Mouse (Mus musculus) myocyte (in vitro differentiated cells): Measurements from ENCODE around the gene Siglech.

Experiments used
- CEBPB ChIP-seq: IDR thresholded peaks from 2 replicates; pipeline ENCODE4 v1.6.1; 2011; ENCODE audit warnings: mild to moderate bottlenecking, moderate library complexity; ENCODE audit not compliant: poor library complexity, insufficient read depth, severe bottlenecking
- E2F4 ChIP-seq: IDR thresholded peaks from one replicate; pipeline ENCODE4 v1.6.1; 2011; ENCODE audit warnings: mild to moderate bottlenecking, control low read depth, moderate library complexity; ENCODE audit not compliant: insufficient read depth
- MAX ChIP-seq: IDR thresholded peaks from one replicate; pipeline ENCODE4 v1.6.1; 2011; ENCODE audit warnings: low read depth, mild to moderate bottlenecking, control low read depth
- MYOD1 ChIP-seq, 3 experiments: IDR thresholded peaks; one replicate each; pipeline ENCODE4 v1.6.1; 2011; ENCODE audit warnings: control low read depth in 2 of 3, low read depth in 2 of 3, mild to moderate bottlenecking in 2 of 3, moderate library complexity in 1 of 3; ENCODE audit not compliant: insufficient read length in 2 of 3, control insufficient read depth in 1 of 3
- MYOG ChIP-seq, 3 experiments: IDR thresholded peaks; one replicate each; pipeline ENCODE4 v1.6.1; 2011; ENCODE audit warnings: control low read depth in 2 of 3, low read depth in 2 of 3, mild to moderate bottlenecking in 2 of 3; ENCODE audit not compliant: insufficient read length in 2 of 3, control insufficient read depth in 1 of 3, insufficient read depth in 1 of 3
- POLR2A ChIP-seq: IDR thresholded peaks from one replicate; pipeline ENCODE4 v1.6.1; 2011; ENCODE audit warnings: low read depth, mild to moderate bottlenecking, control low read depth, moderate library complexity; ENCODE audit not compliant: insufficient read length
- POLR2AphosphoS2 ChIP-seq: IDR thresholded peaks from one replicate; pipeline ENCODE4 v1.6.1; 2011; ENCODE audit warnings: low read depth, control low read depth; ENCODE audit not compliant: insufficient read length
- TCF12 ChIP-seq: IDR thresholded peaks from one replicate; pipeline ENCODE4 v1.6.1; 2011; ENCODE audit warnings: mild to moderate bottlenecking, control low read depth; ENCODE audit not compliant: poor library complexity, insufficient read depth, severe bottlenecking
- USF1 ChIP-seq: IDR thresholded peaks from one replicate; pipeline ENCODE4 v1.6.1; 2011; ENCODE audit warnings: low read depth, mild to moderate bottlenecking, control low read depth, moderate library complexity

DNA sequence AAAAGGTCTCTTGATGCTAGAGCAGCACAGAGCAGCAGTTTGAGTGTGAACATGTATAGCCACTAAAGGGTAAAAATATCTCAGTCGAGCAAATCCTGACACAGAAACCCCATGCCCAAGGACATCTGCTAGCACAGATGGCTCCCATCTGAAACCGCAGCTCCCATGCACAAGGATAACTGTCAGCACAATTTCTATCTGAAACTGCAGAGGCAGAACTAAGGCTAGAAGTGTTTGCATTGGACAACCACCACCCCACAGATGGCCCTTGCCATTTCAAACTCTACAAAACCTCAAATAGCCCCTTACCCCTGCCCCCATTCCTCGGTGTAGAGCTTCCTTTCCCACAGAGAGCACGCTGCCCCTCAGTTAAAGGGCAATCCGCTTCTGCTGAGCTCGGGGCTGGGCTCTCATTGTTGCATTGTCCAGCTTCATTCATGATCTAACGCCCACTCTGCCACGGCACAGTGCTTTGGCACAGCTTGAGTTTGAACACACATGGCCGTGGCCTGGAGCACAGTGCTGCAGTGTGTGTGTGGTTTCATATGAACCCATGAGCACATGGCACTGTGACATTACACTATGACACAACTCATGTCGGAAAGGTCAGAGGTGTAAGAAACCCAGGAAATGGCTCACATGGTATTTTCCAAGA lies 23.3 kb upstream of the Siglech start:
- no peak for TF ChIP-seq POLR2A
- no peak for TF ChIP-seq MAX
- TF ChIP-seq MYOD1 (IDR thresholded peaks at IDR 0.05; ENCODE audit: control insufficient read depth in 1 of 3, insufficient read length in 2 of 3, low read depth in 2 of 3) = no peak
- no peak for TF ChIP-seq E2F4
- TF ChIP-seq TCF12 = no peak
- no peak for TF ChIP-seq MYOG (IDR thresholded peaks at IDR 0.05; ENCODE audit: control insufficient read depth in 1 of 3, insufficient read depth in 1 of 3, insufficient read length in 2 of 3, low read depth in 2 of 3)
- no peak for TF ChIP-seq USF1
- no peak for TF ChIP-seq CEBPB
- TF ChIP-seq POLR2AphosphoS2 = no peak
